Mouse (Mus musculus) megakaryocyte, embryonic 14.5 days (primary cell): Measurements from ENCODE around the gene Ppp1r27.

Experiments
- FLI1 ChIP-seq: IDR thresholded peaks from 2 replicates; pipeline ENCODE4 v1.6.1; 2012; ENCODE audit warnings: low read length, inconsistent platforms, mixed read lengths
- GATA1 ChIP-seq: IDR thresholded peaks from 3 replicates; pipeline ENCODE4 v1.6.1; 2012; ENCODE audit warnings: mixed read lengths, low read length, inconsistent platforms, borderline replicate concordance

DNA sequence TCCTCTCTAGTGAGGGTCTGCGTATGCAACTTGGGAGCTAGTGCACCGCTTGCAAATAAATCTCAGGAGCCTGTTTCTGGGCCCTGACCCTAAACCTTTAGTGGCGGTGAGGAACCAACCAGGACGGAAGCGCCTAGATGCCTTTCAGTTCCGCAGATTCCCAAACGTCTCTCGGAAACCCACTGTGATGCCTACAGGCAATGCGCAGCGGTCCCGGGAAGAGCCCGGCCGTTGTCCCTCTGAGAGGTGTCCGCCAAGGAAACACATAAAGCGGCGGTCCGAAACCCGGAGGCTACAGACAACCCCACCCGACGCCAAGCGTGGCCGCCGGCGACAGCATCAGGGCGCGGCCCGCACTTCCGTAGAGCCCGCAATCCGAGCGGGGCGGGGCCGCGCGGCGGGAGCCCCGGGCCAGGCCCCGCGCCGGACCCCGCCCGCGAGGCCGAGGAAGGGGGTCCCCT lies 30.0 kb upstream of the Ppp1r27 start:
- TF ChIP-seq GATA1 (no peak), FLI1 (no peak)
